Mouse (Mus musculus) small intestine, adult 2 months (tissue): ENCODE measurements around the gene Pard3b.

ENCODE experiments used
- CTCF ChIP-seq: fragments of 200-500 bp; IDR thresholded peaks from 2 replicates; pipeline ENCODE4 v1.5.1; 2012; ENCODE audit warnings: low read depth, mild to moderate bottlenecking, control low read depth, inconsistent platforms, low read length, moderate library complexity, mixed read lengths; ENCODE audit not compliant: insufficient replicate concordance, insufficient read length; ENCODE audit errors: extremely low read depth
- POLR2A ChIP-seq: fragments of 200-500 bp; IDR thresholded peaks from 2 replicates; pipeline ENCODE4 v1.6.1; 2012; ENCODE audit warnings: low read depth, mild to moderate bottlenecking, control low read depth, inconsistent platforms, low read length, moderate library complexity

DNA sequence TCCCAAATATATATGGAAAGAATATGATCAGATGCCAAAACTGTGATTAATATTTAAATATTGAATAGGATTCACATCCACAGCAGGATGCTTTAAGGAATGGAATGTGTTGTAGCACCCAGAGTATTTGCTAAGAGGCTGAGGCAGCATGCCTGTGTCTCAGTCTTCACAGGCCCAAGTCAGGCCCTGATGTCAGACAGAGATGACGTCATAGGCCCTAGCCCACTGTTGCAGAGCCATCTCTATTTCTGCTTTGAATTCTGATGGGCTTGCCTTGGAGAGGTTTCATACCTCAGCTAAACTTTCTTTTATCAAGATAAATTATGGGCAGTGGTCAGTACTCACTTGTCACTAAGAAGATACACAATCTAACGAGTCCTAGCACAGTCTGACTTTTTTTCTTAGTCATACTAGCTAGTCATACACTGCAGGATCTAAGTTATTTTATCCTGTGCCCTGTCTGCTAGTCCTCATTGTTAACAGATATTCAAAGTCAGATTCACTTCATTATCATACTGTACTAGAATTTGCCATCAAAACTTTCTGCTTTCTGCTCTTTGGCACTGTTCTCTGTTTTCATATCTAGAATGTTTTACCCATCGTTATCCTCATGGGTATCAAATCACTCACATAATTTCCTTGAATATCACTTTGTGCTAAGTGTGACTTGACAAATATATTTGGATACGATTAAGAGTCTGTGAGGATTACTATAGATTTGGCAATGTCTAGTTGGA, 264.8 kb downstream of the Pard3b start:
- TF ChIP-seq POLR2A (no peak), CTCF (no peak)
